Mouse (Mus musculus) heart, adult 11 months (tissue): ENCODE measurements around the gene Chac1.

Experiments
- DNase-seq: peaks from one replicate; pipeline ENCODE4 v3.0.0; 2022

Chac1 gene

GRCm38 (mm10) chr2:119350555-119351486, at the start of gene Chac1:
Gene Chac1 (plus strand): TSS chr2:119351229.
- DNase-seq: peak; percentile 99

GRCm38 (mm10) chr2:119302876-119303275, 48.2 kb upstream of the Chac1 start:
- peak; percentile 90 for DNase-seq

- peak; percentile 67 for DNase-seq
Measured at GRCm38 (mm10) chr2:119304391-119304790, 46.6 kb upstream of the Chac1 start.

GRCm38 (mm10) chr2:119304798-119305208, 46.2 kb upstream of the Chac1 start:
- peak; percentile 98 for DNase-seq

GRCm38 (mm10) chr2:119311544-119311943, 39.5 kb upstream of the Chac1 start:
- DNase-seq: peak; percentile 98

- DNase-seq: no peak
Measured at GRCm38 (mm10) chr2:119312380-119312958, 38.6 kb upstream of the Chac1 start.

GRCm38 (mm10) chr2:119313780-119314479, 37.1 kb upstream of the Chac1 start:
- DNase-seq: peak; percentile 96

- DNase-seq: peak; percentile 96
Measured at GRCm38 (mm10) chr2:119314742-119315310, 36.2 kb upstream of the Chac1 start.

- peak; percentile 84 for DNase-seq
Measured at GRCm38 (mm10) chr2:119318043-119318710, 32.9 kb upstream of the Chac1 start.

GRCm38 (mm10) chr2:119320571-119320970, 30.5 kb upstream of the Chac1 start:
- peak; percentile 95 for DNase-seq

- peak; percentile 89 for DNase-seq
Measured at GRCm38 (mm10) chr2:119321771-119322586, 29.1 kb upstream of the Chac1 start.

- DNase-seq: peak; percentile 96
Measured at GRCm38 (mm10) chr2:119322587-119323300, 28.3 kb upstream of the Chac1 start.

- DNase-seq: peak; percentile 90
Measured at GRCm38 (mm10) chr2:119323866-119324575, 27.0 kb upstream of the Chac1 start.

- peak; percentile 95 for DNase-seq
Measured at GRCm38 (mm10) chr2:119324576-119325318, 26.3 kb upstream of the Chac1 start.

- peak; percentile 99 for DNase-seq
Measured at GRCm38 (mm10) chr2:119325568-119326143, 25.4 kb upstream of the Chac1 start, which contains the start of gene Dll4. Gene Dll4 (plus strand): TSS chr2:119325784.

GRCm38 (mm10) chr2:119326161-119327101, 24.6 kb upstream of the Chac1 start:
- DNase-seq: peak; percentile 93

- peak; percentile 99 for DNase-seq
Measured at GRCm38 (mm10) chr2:119327102-119327480, 23.9 kb upstream of the Chac1 start.
